Mouse (Mus musculus) cerebellum, adult 2 months (tissue): ENCODE results near the gene B4galt2. TPM values are rescaled to one million over a fixed set of nuclear protein-coding genes. Genes with fewer than 3 reads are reported as not detected.
A peak's percentile ranks its signal among the peaks of the same experiment; 100 is the strongest.

Source experiments
- DNase-seq, 2 experiments: peaks; one replicate each; pipeline ENCODE4 v3.0.0; 2021
- H3K27ac ChIP-seq: fragments of 200-500 bp; 2 replicates; pipeline ENCODE4 v1.5.1; 2012; ENCODE audit warnings: low read length, control low read depth, inconsistent platforms; ENCODE audit not compliant: insufficient read depth
- H3K27me3 ChIP-seq: fragments of 200-500 bp; 2 replicates; pipeline ENCODE4 v1.6.1; 2012; ENCODE audit warnings: inconsistent platforms, mild to moderate bottlenecking, low read length, moderate library complexity; ENCODE audit not compliant: control insufficient read depth, insufficient read depth
- H3K4me1 ChIP-seq: fragments of 200-500 bp; 2 replicates; pipeline ENCODE4 v1.6.1; 2011; ENCODE audit warnings: low read length; ENCODE audit not compliant: control insufficient read depth, insufficient read depth
- H3K4me3 ChIP-seq: fragments of 200-500 bp; replicated peaks from 2 replicates; pipeline ENCODE3; 2011; ENCODE audit warnings: mild to moderate bottlenecking, low read depth, low read length, control low read depth; ENCODE audit not compliant: insufficient read depth
- CTCF ChIP-seq: fragments of 200-500 bp; IDR thresholded peaks from 2 replicates; pipeline ENCODE4 v1.5.1; 2011; ENCODE audit warnings: low read depth, mild to moderate bottlenecking, control low read depth, low read length, moderate library complexity, borderline replicate concordance; ENCODE audit not compliant: insufficient read depth
- POLR2A ChIP-seq: fragments of 200-500 bp; IDR thresholded peaks from 2 replicates; pipeline ENCODE4 v1.6.1; 2011; ENCODE audit warnings: low read length, control low read depth, borderline replicate concordance; ENCODE audit not compliant: insufficient read depth
- WGBS: fragments of 180-500 bp; shearing (Covaris S2); methylation state at CpG from one replicate; pipeline ENCODE4 v1.1.7; 2018; 5-methylcytosine and 5-hydroxymethylcytosine counted together
- polyA plus RNA-seq: library from polyadenylated mRNA; depleted of rRNA; stranded (reverse); fragments of >200 nt; gene quantifications from 2 replicates; pipeline ENCODE4 v1.2.3, GENCODE M21; 2012

B4galt2 gene
- polyA plus RNA-seq, 1 experiment, result 42.0 TPM

GRCm38 (mm10) chr4:117890031-117890430 lies 6.7 kb upstream of the B4galt2 start:
- peaks cover 24% of the 10 kb centered on the region for H3K4me1 ChIP-seq
- no peak overlapping the region for H3K27ac ChIP-seq
- WGBS, result 81% methylated on average over 14 of the region's 14 CpGs
- no peaks in the 10 kb centered on the region for H3K27me3 ChIP-seq
- TF ChIP-seq POLR2A (no peak), CTCF (no peak)
- DNase-seq, result no peak
- no peak overlapping the region for H3K4me3 ChIP-seq

- TF ChIP-seq CTCF (no peak), POLR2A (no peak)
- no peak for DNase-seq
- Histone ChIP-seq H3K4me1 (peaks cover 22% of the 10 kb centered on the region), H3K4me3 (no peak overlapping the region), H3K27ac (no peak overlapping the region), H3K27me3 (no peaks in the 10 kb centered on the region)
- 91% methylated on average over 15 of the region's 15 CpGs for WGBS
Measured at GRCm38 (mm10) chr4:117889471-117889870, 6.2 kb upstream of the B4galt2 start.

- WGBS, result 75% methylated on average over 2 of the region's 2 CpGs
Measured at GRCm38 (mm10) chr4:117887920-117888319, 4.6 kb upstream of the B4galt2 start.

GRCm38 (mm10) chr4:117887133-117887532 lies 3.8 kb upstream of the B4galt2 start, which contains the start of gene Atp6v0b:
Atp6v0b (minus strand) TSS chr4:117887333.
- peak; percentile 96 for DNase-seq
- Histone ChIP-seq H3K4me3 (peak within 1 kb of the TSS; percentile 93), H3K27me3 (no peaks in the 10 kb centered on the region), H3K4me1 (peaks cover 22% of the 10 kb centered on the region), H3K27ac (peak within 1 kb of the TSS; percentile 49; the same call in 1 of the 2 replicates)
- under 1% methylated on average over 37 of the region's 37 CpGs for WGBS
- TF ChIP-seq CTCF (no peak), POLR2A (peak; percentile 88)

More at GRCm38 (mm10) chr4:117887920-117888319, 4.6 kb upstream of the B4galt2 start:
- H3K4me1 ChIP-seq, result peaks cover 22% of the 10 kb centered on the region
- H3K4me3 ChIP-seq, result no peak overlapping the region
- no peaks in the 10 kb centered on the region for H3K27me3 ChIP-seq
- no peak overlapping the region for H3K27ac ChIP-seq
- no peak for DNase-seq
- TF ChIP-seq CTCF (no peak), POLR2A (no peak)

GRCm38 (mm10) chr4:117886644-117887043 lies 3.4 kb upstream of the B4galt2 start:
- WGBS, result under 1% methylated on average over 24 of the region's 24 CpGs
- H3K27ac ChIP-seq, result peak overlapping the region; percentile 49; the same call in 1 of the 2 replicates
- DNase-seq, result no peak

GRCm38 (mm10) chr4:117885994-117886393 lies 2.7 kb upstream of the B4galt2 start:
- DNase-seq, result no peak
- Histone ChIP-seq H3K27me3 (no peaks in the 10 kb centered on the region), H3K27ac (no peak overlapping the region), H3K4me1 (peaks cover 19% of the 10 kb centered on the region), H3K4me3 (peak overlapping the region; percentile 93)
- WGBS, result 56% methylated on average over 9 of the region's 9 CpGs
- TF ChIP-seq POLR2A, result no peak

More at GRCm38 (mm10) chr4:117886644-117887043, 3.4 kb upstream of the B4galt2 start:
- Histone ChIP-seq H3K4me3 (peak overlapping the region; percentile 93), H3K27me3 (no peaks in the 10 kb centered on the region), H3K4me1 (peaks cover 22% of the 10 kb centered on the region)
- TF ChIP-seq CTCF (no peak), POLR2A (no peak)

- Histone ChIP-seq H3K4me3 (no peak overlapping the region), H3K4me1 (peaks cover 16% of the 10 kb centered on the region), H3K27ac (no peak overlapping the region), H3K27me3 (no peaks in the 10 kb centered on the region)
- TF ChIP-seq CTCF (no peak), POLR2A (no peak)
- DNase-seq, result no peak
- WGBS, result 94% methylated on average over 10 of the region's 10 CpGs
Measured at GRCm38 (mm10) chr4:117885093-117885492, 1.8 kb upstream of the B4galt2 start.

- H3K27ac ChIP-seq, result no peak overlapping the region
- TF ChIP-seq POLR2A, result no peak
- TF ChIP-seq CTCF, result no peak
- no peak for DNase-seq
- H3K4me1 ChIP-seq, result peaks cover 16% of the 10 kb centered on the region
- 75% methylated on average over 1 of the region's 1 CpGs for WGBS
- H3K27me3 ChIP-seq, result no peaks in the 10 kb centered on the region
- no peak overlapping the region for H3K4me3 ChIP-seq
Measured at GRCm38 (mm10) chr4:117884146-117884545, 859 bp upstream of the B4galt2 start.
